Mouse (Mus musculus): ENCODE data around the gene Gm49510. TPM values are rescaled to one million over a fixed set of nuclear protein-coding genes. Genes with fewer than 3 reads are reported as not detected.

Gm49510 gene
- not detected in 2 replicates for polyA plus RNA-seq (2015; fragmentation: Nextera tagmentation; extraction: Ambion mirVana)

GRCm38 (mm10) chr15:78899409-78899739, at the start of gene Gm49510:
Gene Gm49510 (plus strand): TSS chr15:78899667.

GRCm38 (mm10) chr15:78855303-78855965, 44.0 kb upstream of the Gm49510 start, which contains the start of gene Lgals2:
Gene Lgals2 (minus strand): TSS chr15:78855529.

DNA sequence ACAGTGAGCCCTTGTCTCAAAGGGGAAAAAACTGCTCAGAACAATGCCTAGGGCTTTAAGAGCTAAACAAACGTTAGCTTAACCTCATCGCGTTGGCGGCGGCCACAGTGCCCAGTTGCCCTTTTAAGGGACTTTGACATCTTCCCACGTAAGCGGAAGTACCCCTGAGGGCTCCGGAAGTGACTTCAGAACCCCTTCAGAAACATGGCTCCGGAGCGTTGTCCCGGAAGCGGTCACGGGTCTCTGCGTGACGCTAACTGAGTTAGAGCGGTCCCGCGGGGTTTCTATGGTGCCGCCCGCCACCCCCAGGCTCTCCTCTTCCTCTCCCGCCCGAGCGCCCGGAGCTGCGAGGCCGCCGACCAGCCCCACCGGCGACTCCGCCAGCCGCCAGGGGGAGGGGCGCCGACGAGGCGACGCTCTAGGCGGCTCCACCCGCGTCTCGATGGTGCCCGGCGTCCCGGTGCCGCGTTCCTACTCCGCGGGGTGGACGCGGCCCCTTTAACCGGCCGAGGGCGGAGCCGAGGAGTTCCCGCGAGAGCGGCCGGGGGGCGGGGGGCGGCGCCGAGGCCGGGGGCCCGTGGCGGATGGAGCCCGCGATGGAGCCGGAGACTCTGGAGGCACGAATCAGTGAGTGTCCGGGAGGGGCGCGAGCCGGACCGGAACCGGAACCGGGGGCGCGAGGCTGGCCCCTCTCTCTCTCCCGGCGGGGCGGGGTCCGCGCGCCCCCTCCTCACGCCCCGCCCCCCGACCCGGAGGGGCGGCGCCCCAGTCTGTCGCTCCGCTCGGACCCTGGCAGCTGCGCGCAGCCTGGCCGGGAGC, 22.3 kb upstream of the Gm49510 start, which contains the start of gene Gga1:
Gene Gga1 (plus strand): TSS at position 200 of the 819 bp plus-strand sequence.

DNA sequence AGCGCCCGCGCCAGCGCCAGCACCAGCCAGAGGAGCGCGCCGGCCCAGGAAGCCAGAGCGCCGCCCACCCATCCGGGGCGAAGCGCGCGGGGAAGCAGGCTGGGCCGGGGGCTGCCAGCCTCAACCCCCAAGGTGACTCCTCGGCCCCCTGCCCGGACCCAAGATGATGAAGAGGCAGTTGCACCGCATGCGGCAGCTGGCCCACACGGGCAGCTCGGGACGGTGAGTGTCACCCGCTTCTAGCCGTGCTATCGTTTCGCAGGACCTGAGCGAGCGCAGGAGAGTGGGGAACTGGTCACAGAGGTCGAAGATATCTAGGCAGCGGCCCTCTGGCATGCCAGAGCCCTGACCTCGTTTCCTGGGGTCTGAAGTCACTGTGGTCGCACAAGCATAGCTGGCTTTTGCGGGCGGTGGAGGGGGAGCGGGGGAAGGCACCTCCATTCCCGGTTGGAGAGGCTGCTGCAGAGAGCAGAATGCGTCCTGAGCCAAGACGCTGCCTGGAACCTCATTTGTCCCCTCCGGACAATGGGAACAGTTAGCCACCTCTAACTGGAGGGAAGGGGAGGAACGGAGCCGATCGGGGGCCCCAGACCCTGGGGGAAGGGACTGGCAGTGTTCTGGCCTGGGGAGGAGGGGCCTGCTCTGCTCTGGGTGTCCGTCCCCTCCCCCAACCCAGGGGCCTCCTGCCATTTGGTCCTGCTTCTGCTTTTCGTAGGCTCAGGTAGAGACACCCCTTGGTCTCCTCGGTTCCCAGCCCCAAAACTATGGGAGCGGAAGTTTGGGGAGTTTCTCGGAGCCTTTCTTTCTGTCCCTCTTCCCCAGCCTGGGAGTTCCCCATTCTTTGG, 495 bp downstream of the Gm49510 start, which contains the start of gene Sh3bp1:
Gene Sh3bp1 (plus strand): TSS at position 29 of the 845 bp plus-strand sequence.

DNA sequence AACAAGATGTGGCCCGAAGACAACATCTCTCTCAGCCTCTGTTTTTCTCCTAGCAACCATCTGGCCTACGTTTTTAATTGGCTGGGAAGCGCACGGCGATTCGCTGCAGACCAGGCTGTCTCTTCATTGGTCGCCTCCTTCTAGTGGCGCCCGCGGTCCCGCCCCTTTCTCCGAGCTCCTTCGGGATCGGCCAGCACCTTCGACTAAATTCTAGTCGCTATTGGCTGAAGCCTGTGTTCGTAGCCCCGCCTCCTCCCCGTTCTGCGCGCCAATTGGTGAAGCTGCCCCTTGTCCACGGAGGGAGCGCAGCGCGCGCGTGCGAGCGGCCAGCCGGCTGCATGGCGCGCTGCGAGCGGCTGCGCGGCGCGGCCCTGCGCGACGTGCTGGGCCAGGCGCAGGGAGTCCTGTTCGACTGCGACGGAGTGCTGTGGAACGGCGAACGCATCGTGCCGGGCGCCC, 14.2 kb downstream of the Gm49510 start, which contains the start of gene Pdxp:
Gene Pdxp (plus strand): TSS at position 288 of the 459 bp plus-strand sequence.

GRCm38 (mm10) chr15:78926021-78926919, 26.8 kb downstream of the Gm49510 start, which contains the start of gene Lgals1:
Gene Lgals1 (plus strand): TSS chr15:78926725.

GRCm38 (mm10) chr15:78934784-78935320, 35.4 kb downstream of the Gm49510 start, which contains the start of gene Nol12:
Gene Nol12 (plus strand): TSS chr15:78934933.

GRCm38 (mm10) chr15:78947657-78948056, 48.2 kb downstream of the Gm49510 start, which contains the start of gene Triobp:
Gene Triobp (plus strand): TSS chr15:78947724.

Small RNA genes within 50 kb of the gene (microRNA-seq; reads per million reads assigned to microRNA genes)
- not detected for gene Mir6955

Other genes starting within 250 kb of the Gm49510 start
- gene Elfn2, start 180.9 kb upstream of the Gm49510 start, polyA plus RNA-seq (2015; fragmentation: Nextera tagmentation; extraction: Ambion mirVana) = 12.1 and 13.6 TPM in 2 replicates
- gene Mfng, start 126.2 kb upstream of the Gm49510 start, polyA plus RNA-seq (2015; fragmentation: Nextera tagmentation; extraction: Ambion mirVana) = 8.2 and 9.7 TPM in 2 replicates
- 2.6 and 3.0 TPM in 2 replicates for gene Card10, start 96.6 kb upstream of the Gm49510 start, polyA plus RNA-seq (2015; fragmentation: Nextera tagmentation; extraction: Ambion mirVana)
- 16.6 and 17.0 TPM in 2 replicates for gene Cdc42ep1, start 57.0 kb upstream of the Gm49510 start, polyA plus RNA-seq (2015; fragmentation: Nextera tagmentation; extraction: Ambion mirVana)
- gene Lgals2, start 44.1 kb upstream of the Gm49510 start, polyA plus RNA-seq (2015; fragmentation: Nextera tagmentation; extraction: Ambion mirVana) = 0.28 TPM in 1 of 2 replicates, not detected in the other
- 36.0 and 39.3 TPM in 2 replicates for gene Gga1, start 22.5 kb upstream of the Gm49510 start, polyA plus RNA-seq (2015; fragmentation: Nextera tagmentation; extraction: Ambion mirVana)
- 3.8 and 4.8 TPM in 2 replicates for gene Sh3bp1, start 101 bp downstream of the Gm49510 start, polyA plus RNA-seq (2015; fragmentation: Nextera tagmentation; extraction: Ambion mirVana)
- gene Pdxp, start 14.3 kb downstream of the Gm49510 start, polyA plus RNA-seq (2015; fragmentation: Nextera tagmentation; extraction: Ambion mirVana) = 117 and 118 TPM in 2 replicates
- 224 and 275 TPM in 2 replicates for gene Lgals1, start 27.1 kb downstream of the Gm49510 start, polyA plus RNA-seq (2015; fragmentation: Nextera tagmentation; extraction: Ambion mirVana)
- 55.4 and 55.8 TPM in 2 replicates for gene Nol12, start 35.3 kb downstream of the Gm49510 start, polyA plus RNA-seq (2015; fragmentation: Nextera tagmentation; extraction: Ambion mirVana)
- gene Triobp, start 48.1 kb downstream of the Gm49510 start, polyA plus RNA-seq (2015; fragmentation: Nextera tagmentation; extraction: Ambion mirVana) = 21.8 and 27.3 TPM in 2 replicates
- 148 and 161 TPM in 2 replicates for gene H1f0, start 128.8 kb downstream of the Gm49510 start, polyA plus RNA-seq (2015; fragmentation: Nextera tagmentation; extraction: Ambion mirVana)
- gene Galr3, start 142.2 kb downstream of the Gm49510 start, polyA plus RNA-seq (2015; fragmentation: Nextera tagmentation; extraction: Ambion mirVana) = 0.26 TPM in 1 of 2 replicates, not detected in the other
- 41.6 and 44.2 TPM in 2 replicates for gene Ankrd54, start 163.2 kb downstream of the Gm49510 start, polyA plus RNA-seq (2015; fragmentation: Nextera tagmentation; extraction: Ambion mirVana)
- gene Eif3l, start 175.5 kb downstream of the Gm49510 start, polyA plus RNA-seq (2015; fragmentation: Nextera tagmentation; extraction: Ambion mirVana) = 151 and 153 TPM in 2 replicates
- 10.2 and 12.5 TPM in 2 replicates for gene Micall1, start 209.2 kb downstream of the Gm49510 start, polyA plus RNA-seq (2015; fragmentation: Nextera tagmentation; extraction: Ambion mirVana)
- 322 and 359 TPM in 2 replicates for gene Polr2f, start 241.3 kb downstream of the Gm49510 start, polyA plus RNA-seq (2015; fragmentation: Nextera tagmentation; extraction: Ambion mirVana)
- gene 1700088E04Rik, start 241.6 kb downstream of the Gm49510 start, polyA plus RNA-seq (2015; fragmentation: Nextera tagmentation; extraction: Ambion mirVana) = 15.8 and 18.5 TPM in 2 replicates

All from neural tube, postnatal 0 days (tissue).